Mouse (Mus musculus) CH12.LX (cell line): ENCODE data around the gene Plaur.

ENCODE experiments used
- CHD1 ChIP-seq: IDR thresholded peaks from 2 replicates; pipeline ENCODE4 v1.6.1; 2012; ENCODE audit warnings: low read depth, low read length, improper control_type of control experiment, inconsistent platforms
- CTCF ChIP-seq, 2 experiments: IDR thresholded peaks in 1 of 2; conservative IDR thresholded peaks in 1 of 2; 2 replicates each; pipeline ENCODE4 v1.5.1; 2011 to 2012; ENCODE audit warnings: low read depth in 2 of 2, low read length in 2 of 2, improper control_type of control experiment in 1 of 2, inconsistent platforms in 1 of 2, mild to moderate bottlenecking in 1 of 2, moderate library complexity in 1 of 2
- GABPA ChIP-seq: IDR thresholded peaks from 2 replicates; pipeline ENCODE4 v1.6.1; 2012; ENCODE audit warnings: low read depth, low read length, improper control_type of control experiment, inconsistent platforms; ENCODE audit not compliant: insufficient replicate concordance
- PAX5 ChIP-seq: IDR thresholded peaks from 2 replicates; pipeline ENCODE4 v1.6.1; 2012; ENCODE audit warnings: low read length, inconsistent platforms, mixed read lengths
- TBP ChIP-seq: conservative IDR thresholded peaks from 2 replicates; pipeline ENCODE4 v1.6.1; 2011; ENCODE audit warnings: low read depth, low read length, improper control_type of control experiment

DNA sequence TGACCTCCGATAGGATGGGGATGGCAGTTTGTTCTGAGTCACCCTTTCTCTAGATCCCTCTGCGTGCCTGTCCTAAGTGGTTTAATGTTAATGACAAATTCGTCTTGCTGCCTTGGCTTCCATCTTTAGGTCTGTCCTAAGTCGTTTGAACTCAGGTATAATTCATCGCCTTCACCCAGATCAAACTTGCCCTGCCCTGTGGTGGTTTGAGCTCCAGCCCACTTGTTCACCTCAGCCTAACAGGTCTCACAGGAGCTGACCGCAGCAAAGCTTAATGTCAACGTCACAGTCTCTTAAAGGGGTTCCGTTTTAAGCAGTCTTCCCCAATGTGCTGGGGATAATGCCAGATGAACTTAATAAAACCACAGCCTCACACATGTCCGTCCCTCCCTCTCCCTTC, 36.4 kb upstream of the Plaur start:
- no peak for TF ChIP-seq CHD1
- no peak for TF ChIP-seq PAX5
- no peak for TF ChIP-seq GABPA
- TF ChIP-seq TBP = no peak
- TF ChIP-seq CTCF (conservative IDR thresholded peaks at IDR 0.05 in 1 of 2, IDR thresholded peaks at IDR 0.05 in 1 of 2; ENCODE audit: low read depth in 2 of 2, low read length in 2 of 2) = no peak
